Mouse (Mus musculus) stomach, postnatal 0 days (tissue): ENCODE data around the gene Fbf1. TPM values are rescaled to one million over a fixed set of nuclear protein-coding genes. Genes with fewer than 3 reads are reported as not detected.

ENCODE experiments used
- ATAC-seq: fragments of 200-750 bp; cut with Nextera tagmentation; 2 replicates; pipeline ENCODE4 v1.8.0; 2017; ENCODE audit not compliant: low FRiP score, low TSS enrichment
- DNase-seq: peaks from one replicate; pipeline ENCODE4 v3.0.0-alpha.2; 2016; ENCODE audit warnings: low spot score
- H3K27ac ChIP-seq: fragments of 300-500 bp; sonication (generic); replicated peaks from 2 replicates; pipeline ENCODE4 v1.5.1; 2014; ENCODE audit warnings: mild to moderate bottlenecking, control low read depth
- H3K27me3 ChIP-seq: fragments of 300-500 bp; sonication (generic); 2 replicates; pipeline ENCODE4 v1.6.1; 2014; ENCODE audit warnings: low read length; ENCODE audit not compliant: control insufficient read depth, insufficient read depth
- H3K36me3 ChIP-seq: fragments of 300-500 bp; sonication (generic); 2 replicates; pipeline ENCODE4 v1.6.1; 2014; ENCODE audit warnings: low read length, mixed read lengths; ENCODE audit not compliant: control insufficient read depth, insufficient read depth
- H3K4me1 ChIP-seq: fragments of 300-500 bp; sonication (generic); replicated peaks from 2 replicates; pipeline ENCODE4 v1.6.1; 2014; ENCODE audit warnings: antibody characterized with exemption; ENCODE audit not compliant: control insufficient read depth, insufficient read depth
- H3K4me2 ChIP-seq: fragments of 300-500 bp; sonication (generic); replicated peaks from 2 replicates; pipeline ENCODE4 v1.6.1; 2014; ENCODE audit warnings: low read depth, mild to moderate bottlenecking, control low read depth, moderate library complexity
- H3K4me3 ChIP-seq: fragments of 300-500 bp; sonication (generic); 2 replicates; pipeline ENCODE4 v1.5.1; 2014; ENCODE audit warnings: low read depth, low read length, control low read depth
- H3K9ac ChIP-seq: fragments of 300-500 bp; sonication (generic); 2 replicates; pipeline ENCODE4 v1.6.1; 2014; ENCODE audit warnings: mild to moderate bottlenecking, low read length, control low read depth, mixed read lengths
- H3K9me3 ChIP-seq: fragments of 300-500 bp; sonication (generic); 2 replicates; pipeline ENCODE4 v1.6.1; 2016; ENCODE audit warnings: low read length; ENCODE audit not compliant: control insufficient read depth
- CTCF ChIP-seq: IDR thresholded peaks from 2 replicates; pipeline ENCODE4 v1.5.1; 2016; ENCODE audit warnings: antibody characterized with exemption, low read depth, mild to moderate bottlenecking, moderate library complexity
- EP300 ChIP-seq: optimal IDR thresholded peaks from 2 replicates; pipeline ENCODE3; 2016; ENCODE audit warnings: antibody characterized with exemption
- WGBS: fragments of 180-500 bp; shearing (Covaris S2); extraction: QIAGEN DNeasy Blood & Tissue Kit; methylation state at CpG from one replicate; pipeline ENCODE4 v1.1.7; 2014; 5-methylcytosine and 5-hydroxymethylcytosine counted together
- polyA plus RNA-seq: library from polyadenylated mRNA; unstranded; fragments of >200 nt; fragmentation: Nextera tagmentation; extraction: Ambion mirVana; gene quantifications from 2 replicates; pipeline ENCODE4 v1.2.1, GENCODE M21; 2015

Gene Fbf1
- polyA plus RNA-seq, 1 experiment from 2014 or later: 8.0 TPM

GRCm38 (mm10) chr11:116100385-116100784, 67.6 kb downstream of the Fbf1 start:
- Histone ChIP-seq H3K9me3 (no peaks in the 10 kb centered on the region), H3K27ac (peak overlapping the region; percentile 95), H3K4me2 (no peak overlapping the region), H3K36me3 (no peaks in the 10 kb centered on the region), H3K4me1 (peaks cover 39% of the 10 kb centered on the region), H3K27me3 (no peaks in the 10 kb centered on the region), H3K4me3 (no peak overlapping the region), H3K9ac (no peak overlapping the region)
- WGBS: 20% methylated on average over 6 of the region's 6 CpGs
- peak; percentile 71 for ATAC-seq
- peak; percentile 83 for DNase-seq
- TF ChIP-seq EP300 (no peak), CTCF (no peak)

DNA sequence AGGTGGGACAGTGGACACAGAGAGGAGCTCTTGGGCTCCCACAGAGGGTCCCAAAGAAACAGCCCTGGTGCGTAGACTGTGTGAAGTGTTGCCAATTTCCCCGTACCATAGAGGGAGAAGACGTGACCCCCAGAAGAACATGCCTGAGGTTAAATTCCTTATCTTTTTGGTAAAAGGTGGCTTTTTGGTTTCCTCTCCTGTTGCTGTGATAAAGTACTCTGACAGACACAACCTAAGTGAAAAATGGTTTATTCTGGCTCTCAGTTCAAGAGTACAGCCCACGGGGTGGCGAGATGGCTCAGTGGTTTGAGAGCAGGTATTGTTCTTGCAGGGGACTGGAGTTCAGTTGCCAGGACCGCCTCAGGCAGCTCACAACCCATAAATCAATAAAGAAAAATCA, 68.5 kb downstream of the Fbf1 start:
- Histone ChIP-seq H3K4me1 (peaks cover 39% of the 10 kb centered on the region), H3K9me3 (no peaks in the 10 kb centered on the region), H3K27me3 (no peaks in the 10 kb centered on the region), H3K9ac (0 out of 2 replicates have a peak overlapping the region, but pooled peaks have one; percentile 13), H3K4me2 (no peak overlapping the region), H3K27ac (peak overlapping the region; percentile 95), H3K36me3 (no peaks in the 10 kb centered on the region), H3K4me3 (no peak overlapping the region)
- WGBS: 81% methylated on average over 6 of the region's 6 CpGs
- ATAC-seq (no peak), DNase-seq (no peak)
- TF ChIP-seq CTCF: no peak
- TF ChIP-seq EP300: no peak

GRCm38 (mm10) chr11:116098711-116099460, 69.1 kb downstream of the Fbf1 start:
- DNase-seq: no peak
- Histone ChIP-seq H3K4me2 (no peak overlapping the region), H3K9ac (peak overlapping the region; percentile 13; the same call in 1 of the 2 replicates), H3K36me3 (no peaks in the 10 kb centered on the region), H3K9me3 (no peaks in the 10 kb centered on the region), H3K4me3 (no peak overlapping the region), H3K27ac (peak overlapping the region; percentile 95), H3K27me3 (no peaks in the 10 kb centered on the region), H3K4me1 (peaks cover 36% of the 10 kb centered on the region)
- no peak for TF ChIP-seq EP300
- no peak for TF ChIP-seq CTCF
- 49% methylated on average over 14 of the region's 14 CpGs for WGBS
- ATAC-seq: peak; percentile 39

DNA sequence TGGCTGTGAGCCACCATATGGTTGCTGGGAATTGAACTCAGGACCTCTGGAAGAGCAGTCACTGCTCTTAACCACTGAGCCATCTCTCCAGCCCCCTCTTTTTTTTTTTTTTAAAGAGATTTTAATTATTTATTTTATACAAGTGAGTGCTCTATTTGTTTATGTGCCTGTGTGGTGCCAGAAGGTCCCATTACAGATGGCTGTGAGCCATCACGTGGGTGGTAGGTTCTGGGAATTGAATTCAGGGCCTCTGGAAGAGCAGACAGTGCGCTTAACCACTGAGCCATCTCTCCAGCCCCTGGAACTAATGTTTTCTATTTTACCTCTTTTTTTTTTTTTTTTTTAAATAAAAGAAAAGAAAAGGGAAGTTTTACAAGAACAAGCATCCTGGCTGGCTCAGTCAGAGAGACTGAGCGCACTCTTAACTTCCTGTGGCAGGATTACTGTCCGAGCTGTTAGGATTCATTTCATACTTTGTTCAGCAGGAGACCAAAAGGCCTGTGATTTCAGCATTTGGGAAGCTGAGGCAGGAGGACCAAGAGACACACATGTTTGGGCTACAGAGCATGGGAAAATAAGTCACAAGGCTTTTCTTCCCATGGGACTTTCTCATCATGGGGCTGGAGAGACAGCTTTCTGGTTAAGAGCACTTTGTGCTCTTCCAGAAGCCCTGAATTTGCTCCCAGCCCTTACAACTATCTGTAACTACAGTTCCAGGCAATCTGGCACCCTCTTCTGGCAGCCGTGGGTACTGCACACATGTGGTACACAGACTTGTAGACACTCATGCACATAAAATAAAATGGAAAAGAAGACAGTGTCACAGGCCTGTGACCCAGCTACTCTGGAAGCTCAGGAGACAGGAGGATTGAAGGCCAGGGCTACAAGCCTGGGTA, 71.5 kb downstream of the Fbf1 start:
- H3K9ac ChIP-seq: no peak overlapping the region
- H3K4me3 ChIP-seq: no peak overlapping the region
- H3K36me3 ChIP-seq: no peaks in the 10 kb centered on the region
- DNase-seq (peak; percentile 59), ATAC-seq (no peak)
- no peak overlapping the region; the same call in 1 of the 2 replicates for H3K27ac ChIP-seq
- TF ChIP-seq EP300 (no peak), CTCF (peak; percentile 67)
- peaks cover 18% of the 10 kb centered on the region for H3K4me1 ChIP-seq
- no peak overlapping the region for H3K4me2 ChIP-seq
- no peaks in the 10 kb centered on the region for H3K9me3 ChIP-seq
- no peaks in the 10 kb centered on the region for H3K27me3 ChIP-seq
- WGBS: 86% methylated on average over 5 of the region's 5 CpGs

- no peaks in the 10 kb centered on the region for H3K9me3 ChIP-seq
- no peaks in the 10 kb centered on the region for H3K27me3 ChIP-seq
- no peak overlapping the region for H3K9ac ChIP-seq
- H3K4me2 ChIP-seq: no peak overlapping the region
- no peak overlapping the region for H3K4me3 ChIP-seq
- 43% methylated on average over 3 of the region's 3 CpGs for WGBS
- no peak for ATAC-seq
- DNase-seq: no peak
- peaks cover 10% of the 10 kb centered on the region for H3K4me1 ChIP-seq
- H3K36me3 ChIP-seq: no peaks in the 10 kb centered on the region
- no peak overlapping the region for H3K27ac ChIP-seq
- TF ChIP-seq EP300: no peak
- no peak for TF ChIP-seq CTCF
These were observed 72.4 kb downstream of the Fbf1 start for GRCm38 (mm10) chr11:116095573-116095972.
